8 mouse cellular contexts compared by ENCODE assay signal in the genomic region with DNA sequence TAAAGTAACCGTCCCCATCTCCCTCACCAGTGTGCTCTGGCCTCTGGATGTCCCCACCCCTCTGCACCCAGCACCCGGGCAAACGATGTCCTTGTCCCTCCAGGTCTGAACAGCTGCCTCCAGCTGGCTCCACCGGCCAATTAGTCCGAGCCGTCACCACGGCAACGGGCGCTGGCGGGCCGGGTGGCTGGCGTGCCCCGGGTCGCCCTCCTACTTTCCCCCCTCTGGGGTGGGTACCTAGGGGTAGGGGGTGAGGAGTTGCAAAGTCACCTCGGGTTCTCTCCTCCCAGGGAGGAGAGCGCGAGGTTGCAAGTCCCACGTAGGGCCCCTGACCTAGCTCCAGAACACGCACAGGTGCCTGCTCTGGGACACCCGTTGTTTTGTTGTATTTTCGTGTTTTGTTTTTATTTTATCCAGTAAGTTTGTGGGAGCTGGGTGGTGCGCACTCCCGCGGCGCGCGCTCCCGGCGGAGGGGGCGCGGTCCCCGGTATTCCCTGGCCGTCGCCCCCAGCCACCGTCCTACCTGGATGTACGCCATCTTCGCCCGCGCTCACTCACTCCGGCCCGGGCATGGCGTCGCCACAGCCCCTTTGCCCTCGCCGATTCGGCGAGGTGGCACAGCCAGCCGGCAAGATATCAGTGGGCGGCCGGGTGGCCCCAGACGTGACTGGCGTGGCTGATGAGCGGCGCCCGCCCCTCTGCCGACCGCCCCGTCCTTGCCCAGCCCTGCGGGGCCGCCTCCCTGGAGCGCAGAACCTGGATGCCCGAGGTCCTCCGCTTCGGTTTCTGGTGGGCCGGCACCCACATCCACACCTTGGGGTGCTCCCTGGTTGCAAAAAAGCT. TPM values are rescaled to one million over a fixed set of nuclear protein-coding genes. Genes with fewer than 3 reads are reported as not detected.
DNase-seq lines count a peak whose midpoint lies in the region; ATAC-seq and TF ChIP-seq lines count a peak whose summit lies in the region.

No protein-coding gene starts in this region.

- peak overlapping the region; percentile 94 for H3K4me2 ChIP-seq in hindbrain, embryonic 11.5 days (replicated peaks; ENCODE audit: low read depth, low read length)
- H3K4me2 ChIP-seq in limb, embryonic 14.5 days (replicated peaks; ENCODE audit: low read depth, low read length, severe bottlenecking) = peak overlapping the region; percentile 96
- peak overlapping the region; percentile 67 for H3K4me2 ChIP-seq in midbrain, embryonic 16.5 days (ENCODE audit: low read length)

- peak; percentile 33 to 70 for DNase-seq in adrenal gland, adult (ENCODE audit: inconsistent age in 2 of 2, low spot score in 1 of 2)
- DNase-seq in adrenal gland, adult 8-10 months = no peak
- DNase-seq in ZHBTc4 (ENCODE audit: low read depth, low spot score) = peak; percentile 41
- peak; percentile 81 for DNase-seq in hindbrain, embryonic 11.5 days (ENCODE audit: low spot score)
- DNase-seq in limb, embryonic 14.5 days (ENCODE audit: low spot score) = no peak
- no peak for DNase-seq in yolk sac, embryonic 10.5 days (ENCODE audit: low spot score)

- no peaks in the 10 kb centered on the region for H3K9me3 ChIP-seq in hindbrain, embryonic 11.5 days (ENCODE audit: control insufficient read depth, low read length)
- H3K9me3 ChIP-seq in limb, embryonic 14.5 days (ENCODE audit: control insufficient read depth, low read length) = no peaks in the 10 kb centered on the region
- no peaks in the 10 kb centered on the region for H3K9me3 ChIP-seq in midbrain, embryonic 16.5 days (replicated peaks; ENCODE audit: control insufficient read depth, low read length, poor library complexity, severe bottlenecking)

- TF ChIP-seq CTCF in embryonic fibroblast, embryonic 13.5 days (IDR thresholded peaks at IDR 0.05; ENCODE audit: borderline replicate concordance, insufficient read depth, low read length) = no peak

- peak; percentile 74 for ATAC-seq in hindbrain, embryonic 11.5 days (ENCODE audit: low FRiP score)
- ATAC-seq in limb, embryonic 14.5 days (ENCODE audit: low FRiP score, low read depth) = peak; percentile 32
- ATAC-seq in midbrain, embryonic 16.5 days = peak; percentile 74

- WGBS in hindbrain, embryonic 11.5 days = under 1% methylated on average over 50 of the region's 65 CpGs
- 1% methylated on average over 63 of the region's 65 CpGs for WGBS in limb, embryonic 14.5 days
- under 1% methylated on average over 61 of the region's 65 CpGs for WGBS in midbrain, embryonic 16.5 days

- H3K27me3 ChIP-seq in hindbrain, embryonic 11.5 days (ENCODE audit: control insufficient read depth, insufficient read depth, low read length) = peaks cover 5% of the 10 kb centered on the region
- peaks cover 8% of the 10 kb centered on the region; the same call in 1 of the 2 replicates for H3K27me3 ChIP-seq in limb, embryonic 14.5 days (ENCODE audit: control insufficient read depth, insufficient read depth, low read length)
- no peaks in the 10 kb centered on the region for H3K27me3 ChIP-seq in midbrain, embryonic 16.5 days (ENCODE audit: control insufficient read depth, insufficient read depth, low read depth, low read length)

- no peak overlapping the region for H3K27ac ChIP-seq in embryonic fibroblast, embryonic 13.5 days (ENCODE audit: insufficient read depth, low read length)
- H3K27ac ChIP-seq in hindbrain, embryonic 11.5 days (ENCODE audit: low read depth, low read length) = 0 out of 2 replicates have a peak overlapping the region, but pooled peaks have one; percentile 13
- no peak overlapping the region for H3K27ac ChIP-seq in limb, embryonic 14.5 days (replicated peaks; ENCODE audit: low read depth, low read length)
- 0 out of 2 replicates have a peak overlapping the region, but pooled peaks have one; percentile 37 for H3K27ac ChIP-seq in midbrain, embryonic 16.5 days (ENCODE audit: low read length)

- no peaks in the 10 kb centered on the region for H3K36me3 ChIP-seq in hindbrain, embryonic 11.5 days (ENCODE audit: control insufficient read depth, insufficient read depth, low read length)
- H3K36me3 ChIP-seq in limb, embryonic 14.5 days (ENCODE audit: control insufficient read depth, insufficient read depth, low read length) = no peaks in the 10 kb centered on the region
- no peaks in the 10 kb centered on the region for H3K36me3 ChIP-seq in midbrain, embryonic 16.5 days (ENCODE audit: control insufficient read depth, insufficient read depth, low read length)

- H3K4me3 ChIP-seq in embryonic fibroblast, embryonic 13.5 days (ENCODE audit: insufficient read depth, low read length) = peak overlapping the region; percentile 53
- peak overlapping the region; percentile 57 for H3K4me3 ChIP-seq in hindbrain, embryonic 11.5 days (ENCODE audit: low read depth, low read length)
- H3K4me3 ChIP-seq in limb, embryonic 14.5 days (replicated peaks; ENCODE audit: low read length) = peak overlapping the region; percentile 58
- peak overlapping the region; percentile 59 for H3K4me3 ChIP-seq in midbrain, embryonic 16.5 days (ENCODE audit: low read depth, low read length)

- H3K9ac ChIP-seq in hindbrain, embryonic 11.5 days (ENCODE audit: low read depth, low read length) = peak overlapping the region; percentile 66
- H3K9ac ChIP-seq in limb, embryonic 14.5 days (ENCODE audit: low read depth, low read length, severe bottlenecking) = peak overlapping the region; percentile 62
- H3K9ac ChIP-seq in midbrain, embryonic 16.5 days (ENCODE audit: low read depth, low read length) = peak overlapping the region; percentile 79

- TF ChIP-seq POLR2A in embryonic fibroblast, embryonic 13.5 days (IDR thresholded peaks at IDR 0.05; ENCODE audit: low read depth, low read length) = no peak
- TF ChIP-seq POLR2A in limb, embryonic 14.5 days (IDR thresholded peaks at IDR 0.05; ENCODE audit: borderline replicate concordance, extremely low read depth, insufficient read depth, insufficient read length) = no peak

- peaks cover 8% of the 10 kb centered on the region for H3K4me1 ChIP-seq in embryonic fibroblast, embryonic 13.5 days (ENCODE audit: control insufficient read depth, insufficient read depth, low read length)
- H3K4me1 ChIP-seq in hindbrain, embryonic 11.5 days (replicated peaks; ENCODE audit: control insufficient read depth, insufficient read depth, low read length) = peaks cover 2% of the 10 kb centered on the region; the same call in 1 of the 2 replicates
- H3K4me1 ChIP-seq in limb, embryonic 14.5 days (ENCODE audit: control insufficient read depth, insufficient read depth, low read length) = peaks cover 10% of the 10 kb centered on the region
- peaks cover 13% of the 10 kb centered on the region for H3K4me1 ChIP-seq in midbrain, embryonic 16.5 days (ENCODE audit: control insufficient read depth, insufficient read depth, low read length)

RNA-seq across cellular contexts. Expression of a gene that starts 0.5 kb away (rescaled TPM):
- total RNA-seq in adrenal gland, adult 8-10 months (2022) = 10 to 100 TPM in 2 of 4 experiments, 1 to 10 TPM in 2; 5.7 to 12.3 (median 8.6) TPM
- 1.4 and 2.4 TPM in 2 replicates for polyA plus RNA-seq in embryonic fibroblast, embryonic 13.5 days (2011; ENCODE audit: insufficient read length, low read depth, missing spikeins)
- 3.1 and 4.1 TPM in 2 replicates for polyA plus RNA-seq in hindbrain, embryonic 11.5 days (2014; fragmentation: Nextera tagmentation; extraction: Ambion mirVana)
- polyA plus RNA-seq in limb, embryonic 14.5 days (2012; rRNA removed) = 2.0 and 2.3 TPM in 2 replicates
- 1.6 and 1.7 TPM in 2 replicates for polyA plus RNA-seq in limb, embryonic 14.5 days (2014; fragmentation: Nextera tagmentation; extraction: Ambion mirVana)
- polyA plus RNA-seq in midbrain, embryonic 16.5 days (2015; fragmentation: Nextera tagmentation; extraction: Ambion mirVana) = 22.5 and 25.9 TPM in 2 replicates

RNA-seq across cellular contexts. Expression of a gene that starts 44.3 kb away (rescaled TPM):
- total RNA-seq in adrenal gland, adult 8-10 months (2022) = 10 to 100 TPM; 13.9 to 20.3 (median 17.1) TPM
- polyA plus RNA-seq in embryonic fibroblast, embryonic 13.5 days (2011; ENCODE audit: insufficient read length, low read depth, missing spikeins) = 76.2 and 98.4 TPM in 2 replicates
- 0.92 and 1.4 TPM in 2 replicates for polyA plus RNA-seq in hindbrain, embryonic 11.5 days (2014; fragmentation: Nextera tagmentation; extraction: Ambion mirVana)
- polyA plus RNA-seq in limb, embryonic 14.5 days (2012; rRNA removed) = 18.1 and 20.7 TPM in 2 replicates
- 5.5 and 5.7 TPM in 2 replicates for polyA plus RNA-seq in limb, embryonic 14.5 days (2014; fragmentation: Nextera tagmentation; extraction: Ambion mirVana)
- 0.39 and 0.75 TPM in 2 replicates for polyA plus RNA-seq in midbrain, embryonic 16.5 days (2015; fragmentation: Nextera tagmentation; extraction: Ambion mirVana)

Comparison
In these comparisons a context has a peak if more than half of its experiments do, and no peak if none do; other contexts are left out.
1. DNase-seq: peak in adrenal gland, adult (2 of 2), ZHBTc4 (single experiment) and hindbrain, embryonic 11.5 days (single experiment); none in adrenal gland, adult 8-10 months (single experiment), limb, embryonic 14.5 days (single experiment) and yolk sac, embryonic 10.5 days (single experiment).
2. H3K27ac ChIP-seq: peak in hindbrain, embryonic 11.5 days (single experiment) and midbrain, embryonic 16.5 days (single experiment); none in embryonic fibroblast, embryonic 13.5 days (single experiment) and limb, embryonic 14.5 days (single experiment).
3. Peak in every context shown above with its lines, with median percentiles within 50 percentile points of each other: H3K4me3 ChIP-seq, ATAC-seq, H3K4me2 ChIP-seq and H3K9ac ChIP-seq.